Mouse (Mus musculus) embryonic fibroblast, embryonic 13.5 days (primary cell): ENCODE measurements around the gene Spata48.

ENCODE experiments used
- CTCF ChIP-seq: IDR thresholded peaks from 2 replicates; pipeline ENCODE4 v1.5.1; 2011; ENCODE audit warnings: mild to moderate bottlenecking, control low read depth, low read length, moderate library complexity, borderline replicate concordance; ENCODE audit not compliant: insufficient read depth
- POLR2A ChIP-seq: IDR thresholded peaks from 2 replicates; pipeline ENCODE4 v1.6.1; 2011; ENCODE audit warnings: low read depth, mild to moderate bottlenecking, control low read depth, low read length, moderate library complexity

GRCm38 (mm10) chr11:11414188-11414587 is 47.7 kb upstream of the Spata48 start:
- no peak for TF ChIP-seq POLR2A
- TF ChIP-seq CTCF, result no peak
